Mouse (Mus musculus): ENCODE results near the gene Islr.

- TF ChIP-seq POLR2A (IDR thresholded peaks at IDR 0.05; ENCODE audit: low read depth, low read length): no peak
- no peak for TF ChIP-seq CTCF (IDR thresholded peaks at IDR 0.05; ENCODE audit: extremely low read depth, insufficient read depth, insufficient read length, insufficient replicate concordance)
Measured at GRCm38 (mm10) chr9:58145417-58145816, 58.7 kb downstream of the Islr start.
